Mouse (Mus musculus): ENCODE results near the gene F12.

- TF ChIP-seq CTCF (IDR thresholded peaks at IDR 0.05; ENCODE audit: low read depth): no peak
- no peak for TF ChIP-seq EP300 (IDR thresholded peaks at IDR 0.05; ENCODE audit: low read depth)
These were observed 39.3 kb upstream of the F12 start for GRCm38 (mm10) chr13:55465830-55466440.
